Mouse (Mus musculus): ENCODE measurements at regions not wholly inside any gene's neighbourhood (a gene's known extent, or its start where the extent isn't known, plus 50 kb on each side); places are given as distances from the start of the nearest gene placed in this dataset.
A peak's percentile ranks its signal among the peaks of the same experiment; 100 is the strongest.

GRCm38 (mm10) chr12:106839618-106840017 is 648.8 kb upstream of the 3110018I06Rik start:
- H3K9ac ChIP-seq (ENCODE audit: low read length) = no peak overlapping the region
- no peak overlapping the region for H3K4me3 ChIP-seq (ENCODE audit: low read depth, low read length)
- H3K4me1 ChIP-seq (ENCODE audit: control insufficient read depth, insufficient read depth, low read length) = no peaks in the 10 kb centered on the region
- DNase-seq (ENCODE audit: low spot score) = no peak
- no peak for ATAC-seq (ENCODE audit: insufficient number of reproducible peaks, low FRiP score, low TSS enrichment, low read depth)
- H3K36me3 ChIP-seq (ENCODE audit: control insufficient read depth, insufficient read depth, low read length) = no peaks in the 10 kb centered on the region
- no peak overlapping the region for H3K4me2 ChIP-seq (ENCODE audit: low read depth, severe bottlenecking)
- no peaks in the 10 kb centered on the region for H3K27me3 ChIP-seq (ENCODE audit: control insufficient read depth, insufficient read depth, low read length)
- 46% methylated on average over 5 of the region's 5 CpGs for WGBS
- no peaks in the 10 kb centered on the region for H3K9me3 ChIP-seq (ENCODE audit: control insufficient read depth, low read length)
- H3K27ac ChIP-seq (replicated peaks; ENCODE audit: low read depth, low read length) = no peak overlapping the region

- Histone ChIP-seq H3K27me3 (ENCODE audit: control insufficient read depth, insufficient read depth, low read length) (no peaks in the 10 kb centered on the region), H3K4me1 (ENCODE audit: control insufficient read depth, insufficient read depth, low read length) (no peaks in the 10 kb centered on the region), H3K36me3 (ENCODE audit: control insufficient read depth, insufficient read depth, low read length) (no peaks in the 10 kb centered on the region), H3K4me2 (ENCODE audit: low read depth, severe bottlenecking) (no peak overlapping the region), H3K9me3 (ENCODE audit: control insufficient read depth, low read length) (no peaks in the 10 kb centered on the region), H3K4me3 (ENCODE audit: low read depth, low read length) (no peak overlapping the region), H3K27ac (replicated peaks; ENCODE audit: low read depth, low read length) (no peak overlapping the region), H3K9ac (ENCODE audit: low read length) (no peak overlapping the region)
- no peak for DNase-seq (ENCODE audit: low spot score)
- ATAC-seq (ENCODE audit: insufficient number of reproducible peaks, low FRiP score, low TSS enrichment, low read depth) = no peak
- WGBS = 61% methylated on average over 9 of the region's 9 CpGs
Measured at GRCm38 (mm10) chr12:106840150-106840651, 648.2 kb upstream of the 3110018I06Rik start.

GRCm38 (mm10) chr12:106841996-106842395 is 646.4 kb upstream of the 3110018I06Rik start:
- Histone ChIP-seq H3K4me3 (ENCODE audit: low read depth, low read length) (no peak overlapping the region), H3K27me3 (ENCODE audit: control insufficient read depth, insufficient read depth, low read length) (no peaks in the 10 kb centered on the region), H3K4me2 (ENCODE audit: low read depth, severe bottlenecking) (no peak overlapping the region), H3K27ac (replicated peaks; ENCODE audit: low read depth, low read length) (no peak overlapping the region), H3K9me3 (ENCODE audit: control insufficient read depth, low read length) (no peaks in the 10 kb centered on the region), H3K9ac (ENCODE audit: low read length) (no peak overlapping the region), H3K36me3 (ENCODE audit: control insufficient read depth, insufficient read depth, low read length) (no peaks in the 10 kb centered on the region), H3K4me1 (ENCODE audit: control insufficient read depth, insufficient read depth, low read length) (no peaks in the 10 kb centered on the region)
- DNase-seq (ENCODE audit: low spot score) (no peak), ATAC-seq (ENCODE audit: insufficient number of reproducible peaks, low FRiP score, low TSS enrichment, low read depth) (no peak)
- WGBS = 71% methylated on average over 8 of the region's 8 CpGs

- ATAC-seq (ENCODE audit: insufficient number of reproducible peaks, low FRiP score, low TSS enrichment, low read depth) = no peak
- Histone ChIP-seq H3K4me1 (ENCODE audit: control insufficient read depth, insufficient read depth, low read length) (no peaks in the 10 kb centered on the region), H3K27ac (replicated peaks; ENCODE audit: low read depth, low read length) (no peak overlapping the region)
Measured at GRCm38 (mm10) chr12:106842396-106842795, 646.0 kb upstream of the 3110018I06Rik start.

GRCm38 (mm10) chr12:106851666-106852065 is 636.8 kb upstream of the 3110018I06Rik start:
- Histone ChIP-seq H3K4me2 (ENCODE audit: low read depth, severe bottlenecking) (no peak overlapping the region), H3K9me3 (ENCODE audit: control insufficient read depth, low read length) (no peaks in the 10 kb centered on the region), H3K27me3 (ENCODE audit: control insufficient read depth, insufficient read depth, low read length) (no peaks in the 10 kb centered on the region), H3K36me3 (ENCODE audit: control insufficient read depth, insufficient read depth, low read length) (no peaks in the 10 kb centered on the region), H3K4me3 (ENCODE audit: low read depth, low read length) (no peak overlapping the region), H3K9ac (ENCODE audit: low read length) (no peak overlapping the region), H3K27ac (replicated peaks; ENCODE audit: low read depth, low read length) (no peak overlapping the region), H3K4me1 (ENCODE audit: control insufficient read depth, insufficient read depth, low read length) (peaks cover 8% of the 10 kb centered on the region)
- ATAC-seq (ENCODE audit: insufficient number of reproducible peaks, low FRiP score, low TSS enrichment, low read depth) = no peak
- 72% methylated on average over 4 of the region's 4 CpGs for WGBS
- DNase-seq (ENCODE audit: low spot score) = no peak

More at GRCm38 (mm10) chr12:106842396-106842795, 646.0 kb upstream of the 3110018I06Rik start:
- Histone ChIP-seq H3K9me3 (ENCODE audit: control insufficient read depth, low read length) (no peaks in the 10 kb centered on the region), H3K27me3 (ENCODE audit: control insufficient read depth, insufficient read depth, low read length) (no peaks in the 10 kb centered on the region), H3K4me3 (ENCODE audit: low read depth, low read length) (no peak overlapping the region), H3K36me3 (ENCODE audit: control insufficient read depth, insufficient read depth, low read length) (no peaks in the 10 kb centered on the region), H3K4me2 (ENCODE audit: low read depth, severe bottlenecking) (no peak overlapping the region), H3K9ac (ENCODE audit: low read length) (no peak overlapping the region)
- no peak for DNase-seq (ENCODE audit: low spot score)
- 63% methylated on average over 8 of the region's 8 CpGs for WGBS

- no peak for ATAC-seq (ENCODE audit: insufficient number of reproducible peaks, low FRiP score, low TSS enrichment, low read depth)
- no peaks in the 10 kb centered on the region for H3K9me3 ChIP-seq (ENCODE audit: control insufficient read depth, low read length)
- no peaks in the 10 kb centered on the region for H3K27me3 ChIP-seq (ENCODE audit: control insufficient read depth, insufficient read depth, low read length)
- peaks cover 8% of the 10 kb centered on the region for H3K4me1 ChIP-seq (ENCODE audit: control insufficient read depth, insufficient read depth, low read length)
- no peak for DNase-seq (ENCODE audit: low spot score)
- no peak overlapping the region for H3K4me3 ChIP-seq (ENCODE audit: low read depth, low read length)
- H3K27ac ChIP-seq (replicated peaks; ENCODE audit: low read depth, low read length) = no peak overlapping the region
- H3K36me3 ChIP-seq (ENCODE audit: control insufficient read depth, insufficient read depth, low read length) = no peaks in the 10 kb centered on the region
- no peak overlapping the region for H3K4me2 ChIP-seq (ENCODE audit: low read depth, severe bottlenecking)
- no peak overlapping the region for H3K9ac ChIP-seq (ENCODE audit: low read length)
- 82% methylated on average over 8 of the region's 8 CpGs for WGBS
Measured at GRCm38 (mm10) chr12:106852736-106853135, 635.7 kb upstream of the 3110018I06Rik start.

- peaks cover 8% of the 10 kb centered on the region for H3K4me1 ChIP-seq (ENCODE audit: control insufficient read depth, insufficient read depth, low read length)
- H3K9ac ChIP-seq (ENCODE audit: low read length) = no peak overlapping the region
- H3K27ac ChIP-seq (replicated peaks; ENCODE audit: low read depth, low read length) = no peak overlapping the region
- DNase-seq (ENCODE audit: low spot score) = peak; percentile 33
- H3K9me3 ChIP-seq (ENCODE audit: control insufficient read depth, low read length) = no peaks in the 10 kb centered on the region
- no peaks in the 10 kb centered on the region for H3K36me3 ChIP-seq (ENCODE audit: control insufficient read depth, insufficient read depth, low read length)
- 21% methylated on average over 11 of the region's 11 CpGs for WGBS
- H3K27me3 ChIP-seq (ENCODE audit: control insufficient read depth, insufficient read depth, low read length) = no peaks in the 10 kb centered on the region
- no peak overlapping the region for H3K4me3 ChIP-seq (ENCODE audit: low read depth, low read length)
- no peak overlapping the region for H3K4me2 ChIP-seq (ENCODE audit: low read depth, severe bottlenecking)
- no peak for ATAC-seq (ENCODE audit: insufficient number of reproducible peaks, low FRiP score, low TSS enrichment, low read depth)
Measured at GRCm38 (mm10) chr12:106853711-106854240, 634.7 kb upstream of the 3110018I06Rik start.

GRCm38 (mm10) chr12:106855520-106855919 is 632.9 kb upstream of the 3110018I06Rik start:
- no peaks in the 10 kb centered on the region for H3K27me3 ChIP-seq (ENCODE audit: control insufficient read depth, insufficient read depth, low read length)
- peak; percentile 43 for DNase-seq (ENCODE audit: low spot score)
- no peak overlapping the region for H3K4me2 ChIP-seq (ENCODE audit: low read depth, severe bottlenecking)
- peak; percentile 44; the same call in 1 of the 2 replicates for ATAC-seq (ENCODE audit: insufficient number of reproducible peaks, low FRiP score, low TSS enrichment, low read depth)
- no peaks in the 10 kb centered on the region for H3K9me3 ChIP-seq (ENCODE audit: control insufficient read depth, low read length)
- no peaks in the 10 kb centered on the region for H3K36me3 ChIP-seq (ENCODE audit: control insufficient read depth, insufficient read depth, low read length)
- no peak overlapping the region for H3K9ac ChIP-seq (ENCODE audit: low read length)
- H3K4me1 ChIP-seq (ENCODE audit: control insufficient read depth, insufficient read depth, low read length) = peaks cover 8% of the 10 kb centered on the region
- H3K4me3 ChIP-seq (ENCODE audit: low read depth, low read length) = no peak overlapping the region
- WGBS = 23% methylated on average over 2 of the region's 2 CpGs
- H3K27ac ChIP-seq (replicated peaks; ENCODE audit: low read depth, low read length) = no peak overlapping the region

GRCm38 (mm10) chr12:106861638-106862037 is 626.8 kb upstream of the 3110018I06Rik start:
- no peak for ATAC-seq (ENCODE audit: insufficient number of reproducible peaks, low FRiP score, low TSS enrichment, low read depth)
- Histone ChIP-seq H3K4me3 (ENCODE audit: low read depth, low read length) (no peak overlapping the region), H3K36me3 (ENCODE audit: control insufficient read depth, insufficient read depth, low read length) (no peaks in the 10 kb centered on the region), H3K27me3 (ENCODE audit: control insufficient read depth, insufficient read depth, low read length) (no peaks in the 10 kb centered on the region), H3K4me2 (ENCODE audit: low read depth, severe bottlenecking) (no peak overlapping the region), H3K9ac (ENCODE audit: low read length) (no peak overlapping the region), H3K4me1 (ENCODE audit: control insufficient read depth, insufficient read depth, low read length) (no peaks in the 10 kb centered on the region), H3K9me3 (ENCODE audit: control insufficient read depth, low read length) (no peaks in the 10 kb centered on the region), H3K27ac (replicated peaks; ENCODE audit: low read depth, low read length) (no peak overlapping the region)
- DNase-seq (ENCODE audit: low spot score) = no peak
- WGBS = 86% methylated on average over 5 of the region's 5 CpGs

Data from limb, embryonic 11.5 days (tissue).